Mouse (Mus musculus): ENCODE measurements around the gene Slc35b1.

- no peak for TF ChIP-seq POLR2A (IDR thresholded peaks at IDR 0.05; ENCODE audit: low read depth, low read length)
- no peak for TF ChIP-seq CTCF (conservative IDR thresholded peaks at IDR 0.05; ENCODE audit: insufficient read depth, insufficient read length, low read depth, low read length)
Observed at GRCm38 (mm10) chr11:95392223-95392667, 7.8 kb downstream of the Slc35b1 start.
